Mouse (Mus musculus) thymus, postnatal 14 days (tissue): ENCODE measurements around the gene Zfp948.
"Not testable (repeated sequence)": the region's sequence is repeated elsewhere in the genome, so short reads cannot be mapped to it uniquely, and the experiment has no call there.

Source experiments
- DNase-seq: peaks from one replicate; pipeline ENCODE4 v3.0.0; 2021

Zfp948 gene

GRCm38 (mm10) chr17:21566728-21567349 lies at the start of gene Zfp948:
Zfp948 (plus strand) TSS chr17:21567008.
- DNase-seq: peak; percentile 42

- DNase-seq: no peak
Observed at GRCm38 (mm10) chr17:21517130-21517671, 49.6 kb upstream of the Zfp948 start.

GRCm38 (mm10) chr17:21526270-21526669 lies 40.5 kb upstream of the Zfp948 start:
- DNase-seq: no peak

- DNase-seq: no peak
Observed at GRCm38 (mm10) chr17:21530645-21531330, 36.0 kb upstream of the Zfp948 start.

- peak; percentile 6 for DNase-seq
Observed at GRCm38 (mm10) chr17:21531621-21532020, 35.2 kb upstream of the Zfp948 start.

- DNase-seq: peak; percentile 66
Observed at GRCm38 (mm10) chr17:21532101-21532951, 34.5 kb upstream of the Zfp948 start.

GRCm38 (mm10) chr17:21533961-21534360 lies 32.8 kb upstream of the Zfp948 start:
- DNase-seq: no peak

- peak; percentile 68 for DNase-seq
Observed at GRCm38 (mm10) chr17:21534460-21535095, 32.2 kb upstream of the Zfp948 start.

- DNase-seq: peak; percentile 72
Observed at GRCm38 (mm10) chr17:21535096-21536001, 31.5 kb upstream of the Zfp948 start, which contains the start of gene Zfp52. Zfp52 (plus strand) TSS chr17:21535539.

GRCm38 (mm10) chr17:21536096-21536495 lies 30.7 kb upstream of the Zfp948 start:
- DNase-seq: no peak

GRCm38 (mm10) chr17:21536676-21537075 lies 30.1 kb upstream of the Zfp948 start:
- DNase-seq: no peak

- DNase-seq: no peak
Observed at GRCm38 (mm10) chr17:21557831-21558230, 9.0 kb upstream of the Zfp948 start.

- peak; percentile 56 for DNase-seq
Observed at GRCm38 (mm10) chr17:21566220-21566619, 588 bp upstream of the Zfp948 start.

- no peak for DNase-seq
Observed at GRCm38 (mm10) chr17:21567696-21568095, 888 bp downstream of the Zfp948 start.

GRCm38 (mm10) chr17:21579080-21579479 lies 12.3 kb downstream of the Zfp948 start:
- no peak for DNase-seq

- DNase-seq: peak; percentile 69
Observed at GRCm38 (mm10) chr17:21579493-21580175, 12.8 kb downstream of the Zfp948 start.

GRCm38 (mm10) chr17:21585521-21585920 lies 18.7 kb downstream of the Zfp948 start:
- DNase-seq: no peak

GRCm38 (mm10) chr17:21616356-21616755 lies 49.5 kb downstream of the Zfp948 start:
- DNase-seq: no peak

GRCm38 (mm10) chr17:21617352-21617751 lies 50.5 kb downstream of the Zfp948 start:
- peak; percentile 24 for DNase-seq

GRCm38 (mm10) chr17:21623647-21624046 lies 56.8 kb downstream of the Zfp948 start:
- no peak for DNase-seq

- DNase-seq: not testable (repeated sequence)
Observed at GRCm38 (mm10) chr17:21635758-21636157, 69.0 kb downstream of the Zfp948 start.
